Mouse (Mus musculus) heart, embryonic 15.5 days (tissue): ENCODE results near the gene Ywhag. TPM values are rescaled to one million over a fixed set of nuclear protein-coding genes. Genes with fewer than 3 reads are reported as not detected.
A peak's percentile ranks its signal among the peaks of the same experiment; 100 is the strongest.

Source experiments
- ATAC-seq: fragments of 200-750 bp; cut with Nextera tagmentation; replicated peaks from 2 replicates; pipeline ENCODE4 v1.8.0; 2017; ENCODE audit warnings: low read depth, moderate TSS enrichment; ENCODE audit not compliant: insufficient number of reproducible peaks, insufficient read depth, low FRiP score
- H3K27ac ChIP-seq: fragments of 300-500 bp; sonication (generic); 2 replicates; pipeline ENCODE4 v1.5.1; 2015; ENCODE audit warnings: mild to moderate bottlenecking, inconsistent platforms
- H3K27me3 ChIP-seq: fragments of 300-500 bp; sonication (generic); 2 replicates; pipeline ENCODE4 v1.6.1; 2015; ENCODE audit warnings: inconsistent platforms
- H3K36me3 ChIP-seq: fragments of 300-500 bp; sonication (generic); 2 replicates; pipeline ENCODE4 v1.6.1; 2015; ENCODE audit warnings: mild to moderate bottlenecking, inconsistent platforms
- H3K4me1 ChIP-seq: fragments of 300-500 bp; sonication (generic); replicated peaks from 2 replicates; pipeline ENCODE4 v1.6.1; 2015; ENCODE audit warnings: inconsistent platforms
- H3K4me2 ChIP-seq: fragments of 300-500 bp; sonication (generic); 2 replicates; pipeline ENCODE4 v1.6.1; 2015; ENCODE audit warnings: inconsistent platforms, mild to moderate bottlenecking, moderate library complexity
- H3K4me3 ChIP-seq: fragments of 300-500 bp; sonication (generic); 2 replicates; pipeline ENCODE4 v1.5.1; 2015; ENCODE audit warnings: mild to moderate bottlenecking, inconsistent platforms
- H3K9ac ChIP-seq: fragments of 300-500 bp; sonication (generic); 2 replicates; pipeline ENCODE4 v1.6.1; 2015; ENCODE audit warnings: mild to moderate bottlenecking, inconsistent platforms
- H3K9me3 ChIP-seq: fragments of 300-500 bp; sonication (generic); replicated peaks from 2 replicates; pipeline ENCODE4 v1.6.1; 2016; ENCODE audit warnings: inconsistent platforms
- WGBS: fragments of 180-500 bp; shearing (Covaris S2); methylation state at CpG from one replicate; pipeline ENCODE4 v1.1.7; 2015; ENCODE audit warnings: mixed read lengths; 5-methylcytosine and 5-hydroxymethylcytosine counted together
- polyA plus RNA-seq: library from polyadenylated mRNA; unstranded; fragments of >200 nt; fragmentation: Nextera tagmentation; extraction: Ambion mirVana; gene quantifications from 2 replicates; pipeline ENCODE4 v1.2.1, GENCODE M21; 2015

Ywhag gene
- polyA plus RNA-seq, 1 experiment from 2014 or later = 150 TPM

DNA sequence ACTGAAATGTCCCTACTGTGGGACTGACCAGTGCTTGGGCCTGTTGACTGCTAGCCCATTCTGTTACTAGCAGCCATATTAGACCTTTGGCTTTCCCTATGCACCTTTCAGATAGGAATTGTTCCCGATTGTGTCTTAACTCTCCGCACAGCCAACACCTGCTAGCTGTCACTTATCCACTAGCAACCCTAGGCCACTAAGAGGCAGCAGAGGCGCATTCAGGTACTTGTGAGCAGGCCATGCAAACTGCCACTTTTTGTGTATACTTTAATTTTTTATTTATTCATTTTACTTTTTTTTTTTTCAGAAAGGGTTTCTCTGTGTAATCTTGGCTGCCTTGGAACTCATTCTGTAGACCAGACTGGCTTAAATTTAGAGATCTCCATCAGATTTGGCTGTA, 33.7 kb downstream of the Ywhag start:
- no peak overlapping the region for H3K9ac ChIP-seq
- no peak overlapping the region for H3K27ac ChIP-seq
- no peak overlapping the region for H3K4me3 ChIP-seq
- H3K4me1 ChIP-seq = peaks cover 20% of the 10 kb centered on the region
- H3K4me2 ChIP-seq = no peak overlapping the region
- H3K36me3 ChIP-seq = no peaks in the 10 kb centered on the region
- H3K27me3 ChIP-seq = no peaks in the 10 kb centered on the region
- H3K9me3 ChIP-seq = no peaks in the 10 kb centered on the region
- no peak for ATAC-seq
- WGBS = 77% methylated on average over 3 of the region's 3 CpGs

DNA sequence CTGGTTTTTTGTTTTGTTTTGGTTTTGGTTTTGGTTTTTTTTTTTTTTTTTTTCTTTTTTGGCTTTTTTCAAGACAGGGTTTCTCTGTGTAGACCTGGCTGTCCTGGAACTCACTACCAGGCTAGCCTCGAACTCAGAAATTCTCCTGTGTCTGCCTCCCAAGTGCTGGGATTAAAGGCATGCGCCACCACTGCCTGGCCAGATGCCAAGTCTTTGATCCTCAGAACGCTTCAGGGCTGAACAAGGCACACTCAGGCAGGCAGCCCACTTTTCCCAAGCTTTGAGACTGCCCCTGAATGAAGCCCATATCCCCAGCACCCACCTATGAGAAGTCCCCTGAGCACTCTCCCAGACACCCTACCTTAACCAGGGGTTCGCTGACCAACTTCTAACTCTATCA, 34.6 kb downstream of the Ywhag start:
- H3K36me3 ChIP-seq = no peaks in the 10 kb centered on the region
- H3K27me3 ChIP-seq = no peaks in the 10 kb centered on the region
- H3K4me3 ChIP-seq = no peak overlapping the region
- ATAC-seq = no peak
- 42% methylated on average over 4 of the region's 4 CpGs for WGBS
- H3K4me1 ChIP-seq = peaks cover 17% of the 10 kb centered on the region
- H3K27ac ChIP-seq = no peak overlapping the region
- no peak overlapping the region for H3K4me2 ChIP-seq
- H3K9ac ChIP-seq = no peak overlapping the region
- H3K9me3 ChIP-seq = no peaks in the 10 kb centered on the region

DNA sequence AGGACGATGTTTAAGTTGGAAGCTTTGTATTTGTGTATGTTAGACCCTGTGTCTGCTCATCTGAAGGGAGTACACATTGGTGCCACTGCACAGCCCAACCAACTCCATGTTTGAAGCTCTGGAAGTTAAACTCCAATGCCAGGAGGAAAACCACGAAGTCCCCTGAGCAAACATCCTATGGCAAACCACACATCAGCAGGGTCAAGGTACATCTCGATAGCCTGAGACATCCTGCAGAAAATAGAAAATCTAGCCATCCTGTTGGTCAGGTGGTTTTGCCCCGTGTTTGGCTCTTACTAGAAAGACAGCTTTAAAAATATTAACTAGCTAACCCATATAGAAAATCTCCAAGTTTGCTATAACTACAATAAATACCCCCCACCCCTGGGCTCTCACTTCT, 35.4 kb downstream of the Ywhag start:
- no peak for ATAC-seq
- 72% methylated on average over 4 of the region's 4 CpGs for WGBS
- no peak overlapping the region for H3K9ac ChIP-seq
- H3K4me2 ChIP-seq = no peak overlapping the region
- no peaks in the 10 kb centered on the region for H3K27me3 ChIP-seq
- no peaks in the 10 kb centered on the region for H3K36me3 ChIP-seq
- H3K9me3 ChIP-seq = no peaks in the 10 kb centered on the region
- no peak overlapping the region for H3K27ac ChIP-seq
- peaks cover 12% of the 10 kb centered on the region for H3K4me1 ChIP-seq
- H3K4me3 ChIP-seq = no peak overlapping the region

DNA sequence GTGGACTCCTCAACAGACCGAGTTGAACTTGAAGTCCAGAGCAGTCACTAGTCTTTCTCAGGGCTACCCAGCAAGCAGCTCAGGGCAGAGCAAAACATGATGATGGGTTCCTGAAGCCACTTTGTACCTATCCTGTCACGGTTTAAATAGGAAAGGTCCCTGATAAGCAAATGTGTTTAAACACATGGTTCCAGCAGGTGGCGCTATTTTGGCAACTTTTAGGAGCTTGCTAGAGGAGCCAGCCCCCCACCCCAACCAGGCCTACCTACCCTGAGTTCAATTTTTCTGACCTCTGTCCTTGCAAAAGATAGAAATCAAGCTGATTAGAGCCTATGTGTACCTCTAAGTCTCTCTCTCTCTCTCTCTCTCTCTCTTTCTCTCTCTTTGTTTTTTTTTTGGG, 36.4 kb downstream of the Ywhag start:
- no peak for ATAC-seq
- no peaks in the 10 kb centered on the region for H3K9me3 ChIP-seq
- H3K27me3 ChIP-seq = no peaks in the 10 kb centered on the region
- H3K27ac ChIP-seq = no peak overlapping the region
- no peaks in the 10 kb centered on the region for H3K36me3 ChIP-seq
- H3K4me2 ChIP-seq = no peak overlapping the region
- H3K4me3 ChIP-seq = no peak overlapping the region
- H3K4me1 ChIP-seq = peaks cover 5% of the 10 kb centered on the region
- no peak overlapping the region for H3K9ac ChIP-seq
- WGBS = 15% methylated on average over 3 of the region's 3 CpGs

DNA sequence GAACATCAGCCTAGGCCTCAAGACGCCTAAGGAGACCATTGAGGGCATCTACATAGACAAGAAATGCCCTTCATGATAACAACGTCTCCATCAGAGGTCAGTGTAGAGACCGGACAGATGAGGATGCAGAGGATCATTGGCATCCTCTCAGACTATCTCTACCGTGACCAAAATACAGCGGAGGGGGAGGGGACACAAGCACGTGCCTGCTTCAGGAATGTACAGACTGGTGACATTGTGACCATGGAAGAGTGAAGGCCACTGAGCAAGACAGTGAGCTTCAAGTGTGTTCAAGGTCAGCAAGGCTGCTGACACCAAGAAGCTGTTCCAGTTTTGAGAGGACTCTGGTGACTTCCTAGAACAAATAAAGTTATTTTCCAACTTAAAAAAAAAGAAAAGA, 39.5 kb downstream of the Ywhag start:
- Histone ChIP-seq H3K9me3 (no peaks in the 10 kb centered on the region), H3K4me1 (peaks cover 7% of the 10 kb centered on the region; the same call in 1 of the 2 replicates), H3K36me3 (no peaks in the 10 kb centered on the region), H3K27me3 (no peaks in the 10 kb centered on the region), H3K9ac (no peak overlapping the region), H3K4me3 (no peak overlapping the region), H3K4me2 (no peak overlapping the region), H3K27ac (0 out of 2 replicates have a peak overlapping the region, but pooled peaks have one; percentile 1)
- no peak for ATAC-seq
- 54% methylated on average over 6 of the region's 6 CpGs for WGBS

DNA sequence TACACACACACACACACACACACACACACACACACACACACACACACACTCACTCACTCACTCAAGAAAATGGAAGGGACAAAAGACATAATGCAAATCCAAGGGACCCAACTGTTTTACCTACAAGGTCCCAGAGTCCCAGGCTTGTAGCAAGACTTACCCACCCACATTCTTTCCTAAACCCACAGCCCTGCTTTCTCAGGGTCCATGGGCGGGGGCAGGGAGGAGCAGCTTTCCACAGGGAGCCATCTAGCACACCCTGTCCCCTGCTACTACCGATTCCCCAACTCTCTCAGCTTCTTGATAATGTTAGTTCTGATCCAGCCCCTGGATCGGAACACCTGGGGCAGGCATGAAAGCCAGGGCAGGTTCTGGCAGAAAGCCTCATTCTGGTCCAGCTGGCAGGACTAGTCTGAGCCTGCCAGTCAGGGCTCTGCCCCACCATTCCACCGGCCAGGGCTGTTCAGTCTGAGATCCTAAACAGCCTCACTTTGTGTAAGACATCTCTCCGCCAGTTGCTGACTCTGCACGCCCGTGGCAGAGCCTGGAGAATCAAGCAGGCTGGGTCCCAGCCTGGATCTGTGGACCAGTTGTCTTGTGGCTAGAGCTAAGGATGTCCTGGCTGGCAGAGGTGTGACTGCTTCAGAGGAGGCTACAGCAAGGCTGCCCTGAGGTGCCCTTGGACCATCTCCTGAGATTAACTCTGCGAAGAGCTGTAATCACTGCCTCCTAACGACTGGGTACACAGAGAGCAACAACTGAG, 41.6 kb downstream of the Ywhag start:
- Histone ChIP-seq H3K27me3 (no peaks in the 10 kb centered on the region), H3K36me3 (no peaks in the 10 kb centered on the region), H3K4me1 (peaks cover 15% of the 10 kb centered on the region), H3K4me2 (no peak overlapping the region), H3K4me3 (no peak overlapping the region), H3K9ac (no peak overlapping the region), H3K27ac (no peak overlapping the region), H3K9me3 (no peaks in the 10 kb centered on the region)
- ATAC-seq = no peak
- WGBS = 41% methylated on average over 9 of the region's 9 CpGs

DNA sequence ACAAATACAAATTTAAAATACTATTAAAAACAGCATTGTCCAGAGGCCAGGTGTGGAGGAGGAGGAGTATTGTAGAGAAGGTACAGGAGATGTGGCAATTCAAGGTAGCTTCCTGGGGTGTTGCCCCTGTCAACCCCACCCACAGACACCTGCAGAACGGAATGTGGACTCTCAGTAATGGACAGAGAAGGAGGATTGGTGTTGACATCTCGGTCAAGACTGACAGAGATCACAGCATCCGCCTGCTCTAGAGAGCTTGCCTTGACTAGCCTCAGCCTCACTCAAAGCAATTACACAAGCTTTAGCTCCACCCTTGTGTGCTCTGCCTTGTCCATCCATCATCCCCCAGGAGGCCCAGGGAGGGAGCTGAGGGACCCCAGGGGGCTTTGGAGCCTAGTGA, 43.5 kb downstream of the Ywhag start:
- 49% methylated on average over 3 of the region's 3 CpGs for WGBS
- Histone ChIP-seq H3K4me1 (peaks cover 20% of the 10 kb centered on the region), H3K4me2 (no peak overlapping the region), H3K4me3 (no peak overlapping the region), H3K27me3 (no peaks in the 10 kb centered on the region), H3K9me3 (no peaks in the 10 kb centered on the region), H3K27ac (no peak overlapping the region), H3K9ac (no peak overlapping the region), H3K36me3 (no peaks in the 10 kb centered on the region)
- no peak for ATAC-seq

DNA sequence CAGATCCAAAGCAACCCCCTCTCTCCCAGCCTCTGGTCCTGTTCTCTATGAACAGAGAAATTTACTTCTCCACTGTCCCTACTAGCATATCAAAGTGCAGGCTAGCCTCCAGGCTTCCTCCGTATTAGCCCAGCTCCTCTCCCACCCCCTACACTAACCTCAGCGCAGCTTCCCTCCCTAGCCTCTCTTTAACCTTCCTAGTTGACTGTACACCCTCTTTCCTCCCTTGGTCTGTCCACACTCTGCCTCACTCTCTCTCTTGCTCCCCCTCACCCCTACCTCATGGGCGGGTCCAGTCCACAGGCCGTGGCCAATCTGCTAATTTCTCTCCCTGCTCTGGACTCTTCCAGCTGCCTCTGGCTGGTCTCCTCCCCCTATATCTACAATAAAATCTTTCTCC, 44.1 kb downstream of the Ywhag start:
- no peak overlapping the region for H3K27ac ChIP-seq
- H3K4me3 ChIP-seq = no peak overlapping the region
- H3K4me2 ChIP-seq = no peak overlapping the region
- no peaks in the 10 kb centered on the region for H3K36me3 ChIP-seq
- no peaks in the 10 kb centered on the region for H3K9me3 ChIP-seq
- 45% methylated on average over 4 of the region's 4 CpGs for WGBS
- no peak for ATAC-seq
- H3K4me1 ChIP-seq = peaks cover 20% of the 10 kb centered on the region
- no peak overlapping the region for H3K9ac ChIP-seq
- no peaks in the 10 kb centered on the region for H3K27me3 ChIP-seq

DNA sequence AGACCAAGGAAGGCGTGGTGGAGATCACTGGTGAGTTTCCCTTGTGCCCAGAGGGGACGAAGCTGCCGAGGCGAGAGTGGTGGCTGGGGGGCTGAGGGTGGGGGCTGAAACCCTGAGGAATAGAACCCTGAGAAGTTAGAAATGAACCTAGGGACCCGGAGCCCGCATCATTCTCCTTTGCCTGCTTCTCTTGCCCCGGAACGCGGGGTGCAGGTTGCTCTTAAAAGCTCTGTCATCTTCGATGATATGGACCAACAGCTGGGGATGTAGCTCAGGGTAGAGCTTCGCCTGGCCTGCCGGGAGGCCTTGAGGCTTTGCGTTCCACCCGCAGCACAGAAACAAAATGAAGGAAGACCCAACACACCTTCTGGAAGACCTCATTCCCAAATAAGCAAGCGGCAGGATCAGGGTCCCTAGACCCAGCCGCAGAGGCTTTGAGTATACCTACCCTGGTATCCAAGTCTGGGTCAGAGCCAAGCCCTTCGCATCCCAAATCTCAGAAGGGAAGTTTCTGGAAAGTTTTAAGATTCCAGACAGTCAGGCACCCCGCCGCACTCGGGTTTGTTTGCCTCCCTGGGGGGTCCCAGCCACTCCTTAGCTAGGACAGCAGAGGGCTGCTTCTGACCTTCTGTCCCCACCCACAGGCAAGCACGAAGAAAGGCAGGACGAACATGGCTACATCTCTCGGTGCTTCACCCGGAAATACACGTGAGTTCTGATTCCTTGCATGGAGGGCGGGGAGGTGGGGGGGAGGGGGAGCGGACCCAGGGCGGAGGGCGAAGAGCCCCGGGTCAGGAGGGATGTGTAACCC, 45.8 kb downstream of the Ywhag start:
- Histone ChIP-seq H3K4me1 (peaks cover 16% of the 10 kb centered on the region), H3K36me3 (no peaks in the 10 kb centered on the region), H3K9me3 (no peaks in the 10 kb centered on the region), H3K4me2 (peak overlapping the region; percentile 74), H3K27me3 (no peaks in the 10 kb centered on the region), H3K27ac (peak overlapping the region; percentile 91), H3K4me3 (peak overlapping the region; percentile 68), H3K9ac (peak overlapping the region; percentile 81)
- WGBS = 2% methylated on average over 30 of the region's 30 CpGs
- ATAC-seq = 0 out of 2 replicates have a peak, but pooled peaks have one; percentile 28

DNA sequence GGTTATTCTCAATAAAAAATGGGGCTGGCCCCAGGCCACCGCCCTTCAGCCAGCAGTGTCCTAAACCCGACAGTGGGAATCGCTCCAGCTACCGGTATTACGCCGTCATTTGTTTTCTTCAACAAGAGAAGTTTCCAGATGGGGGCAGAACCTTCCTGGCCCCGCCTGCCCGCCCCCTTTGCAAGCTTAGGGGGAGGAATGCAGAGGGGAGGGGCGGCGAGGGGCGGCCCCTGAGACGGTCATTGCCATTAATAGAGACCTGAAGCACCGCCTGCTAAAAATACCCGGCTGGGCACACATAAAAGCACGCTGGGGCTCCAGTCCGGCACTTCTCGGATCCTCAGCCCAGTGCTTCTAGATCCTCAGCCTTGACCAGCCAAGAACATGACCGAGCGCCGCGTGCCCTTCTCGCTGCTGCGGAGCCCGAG, 46.7 kb downstream of the Ywhag start, which contains the start of gene Hspb1:
Hspb1 (plus strand) TSS at position 245 of the 428 bp plus-strand sequence.
- peak; percentile 91 for ATAC-seq
- Histone ChIP-seq H3K27me3 (no peaks in the 10 kb centered on the region), H3K9me3 (no peaks in the 10 kb centered on the region), H3K9ac (peak within 1 kb of the TSS; percentile 81), H3K4me3 (peak within 1 kb of the TSS; percentile 68), H3K4me1 (peaks cover 16% of the 10 kb centered on the region), H3K36me3 (no peaks in the 10 kb centered on the region), H3K4me2 (peak within 1 kb of the TSS; percentile 74), H3K27ac (peak within 1 kb of the TSS; percentile 91)
- 0% methylated on average over 24 of the region's 24 CpGs for WGBS

DNA sequence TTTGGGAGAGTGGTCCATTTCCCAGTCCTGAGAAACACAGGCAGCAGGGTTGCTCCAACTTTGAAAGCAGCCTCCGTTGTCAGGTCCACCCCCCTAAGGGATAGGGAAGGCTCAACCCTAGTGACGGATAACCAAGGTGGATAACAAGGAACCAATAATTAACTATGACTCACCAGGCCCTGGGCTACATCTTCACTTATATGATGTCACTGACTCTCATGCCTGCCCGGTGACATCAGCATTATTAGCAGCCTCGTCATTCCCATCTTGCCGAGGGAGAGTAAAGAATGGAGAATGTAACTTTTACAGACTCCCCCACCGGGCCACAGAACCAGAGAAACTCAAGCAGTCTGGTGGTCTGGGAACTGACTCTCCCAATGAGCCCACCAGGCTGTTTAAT, 49.8 kb downstream of the Ywhag start:
- H3K4me1 ChIP-seq = peaks cover 19% of the 10 kb centered on the region
- no peaks in the 10 kb centered on the region for H3K36me3 ChIP-seq
- H3K27me3 ChIP-seq = no peaks in the 10 kb centered on the region
- H3K4me3 ChIP-seq = no peak overlapping the region
- H3K4me2 ChIP-seq = no peak overlapping the region
- no peak overlapping the region for H3K27ac ChIP-seq
- no peaks in the 10 kb centered on the region for H3K9me3 ChIP-seq
- ATAC-seq = no peak
- WGBS = 53% methylated on average over 6 of the region's 6 CpGs
- H3K9ac ChIP-seq = no peak overlapping the region
